Mouse (Mus musculus) lung, postnatal 0 days (tissue): ENCODE measurements around the gene Podxl. TPM values are rescaled to one million over a fixed set of nuclear protein-coding genes. Genes with fewer than 3 reads are reported as not detected.

Source experiments
- ATAC-seq: fragments of 200-750 bp; cut with Nextera tagmentation; 2 replicates; pipeline ENCODE4 v1.8.0; 2017; ENCODE audit warnings: moderate library complexity
- DNase-seq: peaks from one replicate; pipeline ENCODE4 v3.0.0-alpha.2; 2016; ENCODE audit warnings: low spot score
- H3K27ac ChIP-seq: fragments of 300-500 bp; sonication (generic); 2 replicates; pipeline ENCODE4 v1.5.1; 2014; ENCODE audit warnings: antibody characterized with exemption, mild to moderate bottlenecking, low read length, mixed read lengths
- H3K27me3 ChIP-seq: fragments of 300-500 bp; sonication (generic); replicated peaks from 2 replicates; pipeline ENCODE4 v1.6.1; 2014; ENCODE audit warnings: low read length, mixed read lengths; ENCODE audit not compliant: insufficient read depth
- H3K36me3 ChIP-seq: fragments of 300-500 bp; sonication (generic); 2 replicates; pipeline ENCODE4 v1.6.1; 2014; ENCODE audit warnings: low read length, mixed read lengths; ENCODE audit not compliant: insufficient read depth
- H3K4me1 ChIP-seq: fragments of 300-500 bp; sonication (generic); 2 replicates; pipeline ENCODE4 v1.6.1; 2014; ENCODE audit warnings: antibody characterized with exemption, low read depth, low read length, mixed read lengths; ENCODE audit not compliant: insufficient read depth
- H3K4me2 ChIP-seq: fragments of 300-500 bp; sonication (generic); replicated peaks from 2 replicates; pipeline ENCODE4 v1.6.1; 2014; ENCODE audit warnings: low read depth, mild to moderate bottlenecking, low read length, moderate library complexity, mixed read lengths
- H3K4me3 ChIP-seq: fragments of 300-500 bp; sonication (generic); 2 replicates; pipeline ENCODE4 v1.5.1; 2014; ENCODE audit warnings: low read depth, low read length
- H3K9ac ChIP-seq: fragments of 300-500 bp; sonication (generic); replicated peaks from 2 replicates; pipeline ENCODE4 v1.6.1; 2014; ENCODE audit warnings: low read depth, mild to moderate bottlenecking
- H3K9me3 ChIP-seq: fragments of 300-500 bp; sonication (generic); 2 replicates; pipeline ENCODE4 v1.6.1; 2016; ENCODE audit warnings: low read length, mixed read lengths
- CTCF ChIP-seq: IDR thresholded peaks from 2 replicates; pipeline ENCODE4 v1.5.1; 2016; ENCODE audit warnings: antibody characterized with exemption, mild to moderate bottlenecking
- EP300 ChIP-seq: IDR thresholded peaks from 2 replicates; pipeline ENCODE4 v1.6.1; 2016; ENCODE audit warnings: antibody characterized with exemption, mild to moderate bottlenecking, control low read depth
- WGBS: fragments of 180-500 bp; shearing (Covaris S2); extraction: QIAGEN DNeasy Blood & Tissue Kit; methylation state at CpG from one replicate; pipeline ENCODE4 v1.1.7; 2014; 5-methylcytosine and 5-hydroxymethylcytosine counted together
- polyA plus RNA-seq: library from polyadenylated mRNA; unstranded; fragments of >200 nt; fragmentation: Nextera tagmentation; extraction: Ambion mirVana; gene quantifications from 2 replicates; pipeline ENCODE4 v1.2.1, GENCODE M21; 2015

The Podxl gene
- polyA plus RNA-seq, 1 experiment from 2014 or later, result 56.8 TPM

GRCm38 (mm10) chr6:31549361-31550051 lies 14.3 kb downstream of the Podxl start:
- TF ChIP-seq EP300 (peak; percentile 47; the same call in 1 of the 2 replicates), CTCF (no peak)
- WGBS, result 20% methylated on average over 5 of the region's 5 CpGs
- Histone ChIP-seq H3K4me3 (no peak overlapping the region), H3K4me2 (no peak overlapping the region), H3K9me3 (no peaks in the 10 kb centered on the region), H3K36me3 (no peaks in the 10 kb centered on the region), H3K27me3 (no peaks in the 10 kb centered on the region), H3K27ac (peak overlapping the region; percentile 73), H3K4me1 (peaks cover 9% of the 10 kb centered on the region; the same call in 1 of the 2 replicates), H3K9ac (no peak overlapping the region)
- peak; percentile 83 for DNase-seq
- ATAC-seq, result peak; percentile 88

- H3K27me3 ChIP-seq, result no peaks in the 10 kb centered on the region
- 0 out of 2 replicates have a peak overlapping the region, but pooled peaks have one; percentile 14 for H3K4me2 ChIP-seq
- H3K9me3 ChIP-seq, result no peaks in the 10 kb centered on the region
- H3K4me3 ChIP-seq, result no peak overlapping the region
- peak overlapping the region; percentile 68 for H3K27ac ChIP-seq
- peaks cover under 1% of the 10 kb centered on the region; the same call in 1 of the 2 replicates for H3K4me1 ChIP-seq
- WGBS, result 53% methylated on average over 4 of the region's 4 CpGs
- DNase-seq, result peak; percentile 61
- H3K9ac ChIP-seq, result no peak overlapping the region
- no peaks in the 10 kb centered on the region for H3K36me3 ChIP-seq
- peak; percentile 87 for TF ChIP-seq EP300
- no peak for TF ChIP-seq CTCF
- peak; percentile 72 for ATAC-seq
Measured at GRCm38 (mm10) chr6:31544318-31544717, 19.5 kb downstream of the Podxl start.

- Histone ChIP-seq H3K4me2 (no peak overlapping the region), H3K9me3 (no peaks in the 10 kb centered on the region), H3K4me3 (no peak overlapping the region), H3K27me3 (no peaks in the 10 kb centered on the region), H3K9ac (no peak overlapping the region), H3K27ac (no peak overlapping the region), H3K4me1 (peaks cover 3% of the 10 kb centered on the region; the same call in 1 of the 2 replicates), H3K36me3 (no peaks in the 10 kb centered on the region)
- 80% methylated on average over 6 of the region's 6 CpGs for WGBS
- no peak for ATAC-seq
- no peak for TF ChIP-seq CTCF
- TF ChIP-seq EP300, result no peak
- DNase-seq, result no peak
Measured at GRCm38 (mm10) chr6:31540018-31540417, 23.8 kb downstream of the Podxl start.

GRCm38 (mm10) chr6:31538112-31538511 lies 25.7 kb downstream of the Podxl start:
- H3K36me3 ChIP-seq, result no peaks in the 10 kb centered on the region
- DNase-seq, result no peak
- H3K27me3 ChIP-seq, result no peaks in the 10 kb centered on the region
- ATAC-seq, result no peak
- H3K27ac ChIP-seq, result no peak overlapping the region
- TF ChIP-seq EP300 (no peak), CTCF (no peak)
- no peak overlapping the region for H3K4me3 ChIP-seq
- H3K4me2 ChIP-seq, result no peak overlapping the region
- no peak overlapping the region for H3K9ac ChIP-seq
- peaks cover 3% of the 10 kb centered on the region; the same call in 1 of the 2 replicates for H3K4me1 ChIP-seq
- WGBS, result 100% methylated on average over 1 of the region's 1 CpGs
- no peaks in the 10 kb centered on the region for H3K9me3 ChIP-seq

- ATAC-seq (peak; percentile 62), DNase-seq (peak; percentile 28)
- H3K27ac ChIP-seq, result no peak overlapping the region
- peaks cover 3% of the 10 kb centered on the region; the same call in 1 of the 2 replicates for H3K4me1 ChIP-seq
- no peaks in the 10 kb centered on the region for H3K9me3 ChIP-seq
- TF ChIP-seq CTCF (no peak), EP300 (peak; percentile 74)
- WGBS, result 77% methylated on average over 4 of the region's 4 CpGs
- no peaks in the 10 kb centered on the region for H3K36me3 ChIP-seq
- no peak overlapping the region for H3K4me3 ChIP-seq
- no peaks in the 10 kb centered on the region for H3K27me3 ChIP-seq
- H3K9ac ChIP-seq, result no peak overlapping the region
- H3K4me2 ChIP-seq, result no peak overlapping the region
Measured at GRCm38 (mm10) chr6:31537193-31537592, 26.6 kb downstream of the Podxl start.

- no peak overlapping the region for H3K4me3 ChIP-seq
- ATAC-seq (no peak), DNase-seq (no peak)
- no peak overlapping the region for H3K4me2 ChIP-seq
- no peak for TF ChIP-seq CTCF
- no peak for TF ChIP-seq EP300
- 93% methylated on average over 5 of the region's 5 CpGs for WGBS
- H3K36me3 ChIP-seq, result no peaks in the 10 kb centered on the region
- H3K27me3 ChIP-seq, result no peaks in the 10 kb centered on the region
- H3K9ac ChIP-seq, result no peak overlapping the region
- H3K4me1 ChIP-seq, result peaks cover 3% of the 10 kb centered on the region; the same call in 1 of the 2 replicates
- no peaks in the 10 kb centered on the region for H3K9me3 ChIP-seq
- no peak overlapping the region for H3K27ac ChIP-seq
Measured at GRCm38 (mm10) chr6:31534705-31535104, 29.1 kb downstream of the Podxl start.
